8 mouse cellular contexts compared by ENCODE assay signal in genomic region chr7:112469817-112470216, GRCm38 (mm10). TPM values are rescaled to one million over a fixed set of nuclear protein-coding genes. Genes with fewer than 3 reads are reported as not detected.
DNase-seq lines count a peak whose midpoint lies in the region; ATAC-seq and TF ChIP-seq lines count a peak whose summit lies in the region.

No protein-coding gene starts in this region.

- peak; percentile 87 to 94 for DNase-seq in adrenal gland, adult (ENCODE audit: inconsistent age in 2 of 2, low spot score in 1 of 2)
- peak; percentile 66 to 76 for DNase-seq in cerebellum, adult 2 months
- peak; percentile 80 for DNase-seq in forebrain, postnatal 0 days
- DNase-seq in heart, postnatal 25 days (ENCODE audit: low spot score) = peak; percentile 45
- DNase-seq in layer of hippocampus, adult 9-11 months = peak; percentile 56
- peak; percentile 74 for DNase-seq in lung, postnatal 25 days (ENCODE audit: low spot score)
- DNase-seq in right cerebral cortex, postnatal 36 days (ENCODE audit: low spot score in 2 of 2) = peak; percentile 59 to 68

- H3K27ac ChIP-seq in cerebellum, adult 2 months (ENCODE audit: insufficient read depth, low read length) = no peak overlapping the region
- H3K27ac ChIP-seq in forebrain, postnatal 0 days (ENCODE audit: low read depth, low read length) = no peak overlapping the region

- H3K9ac ChIP-seq in forebrain, postnatal 0 days = no peak overlapping the region

- 49% methylated on average over 5 of the region's 5 CpGs for WGBS in cerebellum, adult 2 months
- WGBS in forebrain, postnatal 0 days = 38% methylated on average over 5 of the region's 5 CpGs

- no peaks in the 10 kb centered on the region for H3K9me3 ChIP-seq in forebrain, postnatal 0 days (ENCODE audit: low read length)

- H3K4me1 ChIP-seq in cerebellum, adult 2 months (ENCODE audit: control insufficient read depth, insufficient read depth, low read length) = peaks cover 4% of the 10 kb centered on the region
- 0 out of 2 replicates have a peak, but pooled peaks cover 3% of the 10 kb centered on the region for H3K4me1 ChIP-seq in forebrain, postnatal 0 days (ENCODE audit: insufficient read depth)

- no peak overlapping the region for H3K4me2 ChIP-seq in forebrain, postnatal 0 days (ENCODE audit: low read depth)

- ATAC-seq in forebrain, postnatal 0 days = peak; percentile 78; the same call in 1 of the 2 replicates
- ATAC-seq in erythroblast, adult 5-6 weeks (replicated peaks; ENCODE audit: low FRiP score, poor library complexity, severe bottlenecking) = no peak; the same call in 1 of the 2 replicates

- H3K4me3 ChIP-seq in cerebellum, adult 2 months (replicated peaks; ENCODE audit: insufficient read depth, low read depth, low read length) = no peak overlapping the region
- H3K4me3 ChIP-seq in forebrain, postnatal 0 days (ENCODE audit: low read depth, low read length) = no peak overlapping the region

- no peaks in the 10 kb centered on the region for H3K27me3 ChIP-seq in cerebellum, adult 2 months (ENCODE audit: control insufficient read depth, insufficient read depth, low read length)
- no peaks in the 10 kb centered on the region for H3K27me3 ChIP-seq in forebrain, postnatal 0 days (ENCODE audit: insufficient read depth, low read length)

- no peak for TF ChIP-seq POLR2A in cerebellum, adult 2 months (IDR thresholded peaks at IDR 0.05; ENCODE audit: borderline replicate concordance, insufficient read depth, low read length)

- intact Hi-C loops in heart, postnatal 25 days (cut with DNase I) = loop anchor here (1.0 to 5.0 kb wide), 6 partner anchors 69 to 662 kb away; partner anchors contain the start of gene Tead1

- no peaks in the 10 kb centered on the region for H3K36me3 ChIP-seq in forebrain, postnatal 0 days (ENCODE audit: insufficient read depth)

- peak; percentile 69 for TF ChIP-seq CTCF in cerebellum, adult 2 months (IDR thresholded peaks at IDR 0.05; ENCODE audit: borderline replicate concordance, insufficient read depth, low read depth, low read length)
- peak; percentile 85 for TF ChIP-seq CTCF in forebrain, postnatal 0 days (IDR thresholded peaks at IDR 0.05; ENCODE audit: low read depth)

RNA-seq across cellular contexts. Expression of gene Parva, which starts 42.5 kb away (rescaled TPM):
- 64.4 and 67.5 TPM in 2 replicates for polyA plus RNA-seq in cerebellum, adult 2 months (2012; rRNA removed)
- 13.9 and 17.6 TPM in 2 replicates for total RNA-seq in forebrain, postnatal 0 days (2014; rRNA removed)
- polyA plus RNA-seq in forebrain, postnatal 0 days (2015; fragmentation: Nextera tagmentation; extraction: Ambion mirVana) = 12.0 and 19.1 TPM in 2 replicates
- total RNA-seq in heart, postnatal 25 days (2021) = 10 to 100 TPM; 55.2 to 61.3 TPM
- total RNA-seq in erythroblast, adult 5-6 weeks (2015; ENCODE audit: low replicate concordance) = not detected in 2 replicates
- not detected in 2 replicates for total RNA-seq in erythroblast, adult 5-6 weeks (2017; ENCODE audit: low replicate concordance)

Comparison
In these comparisons a context has a peak if more than half of its experiments do, and no peak if none do; other contexts are left out.
1. RNA of gene Parva, which starts 42.5 kb away (total RNA-seq): 55.2 to 61.3 TPM in heart, postnatal 25 days and 13.9 to 17.6 TPM in forebrain, postnatal 0 days; not detected in erythroblast, adult 5-6 weeks; every median in the first group is over 10 times any median in the second.
2. Peak in every context shown above with its lines, with median percentiles within 50 percentile points of each other: DNase-seq.